In genomic region chr14:33333833-33334232, GRCm38 (mm10) we compare ENCODE assay signal across 10 mouse cellular contexts.
A peak's percentile ranks its signal among the peaks of the same experiment; 100 is the strongest.
DNase-seq lines count a peak whose midpoint lies in the region; ATAC-seq and TF ChIP-seq lines count a peak whose summit lies in the region.
"Had no signal": no experiment of that assay in that cellular context is flagged by ENCODE, and none has a peak within 500 bp of the region (broad histone marks: within the 10 kb centered on the region; RNA-seq: fewer than 3 reads in every experiment).

No protein-coding gene starts in this region.

- WGBS in intestine, postnatal 0 days, result 87% methylated on average over 4 of the region's 4 CpGs
- WGBS in intestine, embryonic 16.5 days, result 81% methylated on average over 4 of the region's 4 CpGs
- 53% methylated on average over 4 of the region's 4 CpGs for WGBS in liver, embryonic 14.5 days (ENCODE audit: insufficient replicate concordance)
- 79% methylated on average over 4 of the region's 4 CpGs for WGBS in midbrain, embryonic 15.5 days

- no peak overlapping the region for H3K27ac ChIP-seq in intestine, postnatal 0 days (ENCODE audit: low read depth, low read length)
- no peak overlapping the region for H3K27ac ChIP-seq in intestine, embryonic 16.5 days (ENCODE audit: low read length)
- H3K27ac ChIP-seq in ES-Bruce4 (ENCODE audit: insufficient read depth, low read length), result no peak overlapping the region
- H3K27ac ChIP-seq in liver, embryonic 14.5 days, result no peak overlapping the region
- no peak overlapping the region for H3K27ac ChIP-seq in midbrain, embryonic 15.5 days
- H3K27ac ChIP-seq: embryonic facial prominence, embryonic 13.5 days had no signal

- no peaks in the 10 kb centered on the region for H3K4me1 ChIP-seq in intestine, postnatal 0 days (replicated peaks; ENCODE audit: control insufficient read depth, insufficient read depth, low read length)
- peaks cover 7% of the 10 kb centered on the region; the same call in 1 of the 2 replicates for H3K4me1 ChIP-seq in intestine, embryonic 16.5 days (ENCODE audit: control insufficient read depth, insufficient read depth, low read length)
- peaks cover 10% of the 10 kb centered on the region for H3K4me1 ChIP-seq in ES-Bruce4 (ENCODE audit: control insufficient read depth, insufficient read depth, low read length)
- H3K4me1 ChIP-seq in liver, embryonic 14.5 days (replicated peaks; ENCODE audit: control insufficient read depth in 2 of 2, insufficient read depth in 2 of 2, low read length in 1 of 2), result no peaks in the 10 kb centered on the region
- H3K4me1 ChIP-seq in midbrain, embryonic 15.5 days, result no peaks in the 10 kb centered on the region

- no peaks in the 10 kb centered on the region for H3K9me3 ChIP-seq in intestine, postnatal 0 days (ENCODE audit: control insufficient read depth)
- no peaks in the 10 kb centered on the region for H3K9me3 ChIP-seq in intestine, embryonic 16.5 days (ENCODE audit: control insufficient read depth, low read length)
- no peaks in the 10 kb centered on the region for H3K9me3 ChIP-seq in ES-Bruce4 (replicated peaks; ENCODE audit: control insufficient read depth, insufficient read depth, low read length, poor library complexity, severe bottlenecking)
- H3K9me3 ChIP-seq in liver, embryonic 14.5 days (ENCODE audit: control insufficient read depth, low read length), result no peaks in the 10 kb centered on the region
- no peaks in the 10 kb centered on the region for H3K9me3 ChIP-seq in midbrain, embryonic 15.5 days
- H3K9me3 ChIP-seq: embryonic facial prominence, embryonic 13.5 days had no signal

- H3K27me3 ChIP-seq in intestine, postnatal 0 days (replicated peaks; ENCODE audit: control insufficient read depth, insufficient read depth, low read length), result no peaks in the 10 kb centered on the region
- H3K27me3 ChIP-seq in intestine, embryonic 16.5 days (replicated peaks; ENCODE audit: control insufficient read depth, insufficient read depth, low read length), result no peaks in the 10 kb centered on the region
- H3K27me3 ChIP-seq in ES-Bruce4 (ENCODE audit: control insufficient read depth, insufficient read depth, low read length, poor library complexity, severe bottlenecking), result no peaks in the 10 kb centered on the region
- no peaks in the 10 kb centered on the region for H3K27me3 ChIP-seq in liver, embryonic 14.5 days (ENCODE audit: control insufficient read depth, insufficient read depth, low read length)
- no peaks in the 10 kb centered on the region for H3K27me3 ChIP-seq in midbrain, embryonic 15.5 days (replicated peaks)

- no peak for ATAC-seq in intestine, postnatal 0 days
- ATAC-seq in intestine, embryonic 16.5 days, result no peak
- ATAC-seq in liver, embryonic 14.5 days (ENCODE audit: insufficient read depth), result no peak
- no peak for ATAC-seq in midbrain, embryonic 15.5 days (replicated peaks)

- TF ChIP-seq EP300 in ES-Bruce4 (IDR thresholded peaks at IDR 0.05; ENCODE audit: insufficient read depth, low read depth, low read length), result no peak
- no peak for TF ChIP-seq EP300 in liver, embryonic 14.5 days (IDR thresholded peaks at IDR 0.05; ENCODE audit: low read depth)

- TF ChIP-seq CTCF in intestine, postnatal 0 days (IDR thresholded peaks at IDR 0.05; ENCODE audit: low read depth), result peak; percentile 75
- peak; percentile 91 for TF ChIP-seq CTCF in ES-Bruce4 (IDR thresholded peaks at IDR 0.05; ENCODE audit: low read depth, low read length)
- peak; percentile 90 for TF ChIP-seq CTCF in liver, embryonic 14.5 days (IDR thresholded peaks at IDR 0.05; ENCODE audit: low read depth)

- TF ChIP-seq POLR2A in ES-Bruce4 (IDR thresholded peaks at IDR 0.05; ENCODE audit: insufficient read depth, low read length), result no peak

- H3K4me2 ChIP-seq in intestine, postnatal 0 days (replicated peaks; ENCODE audit: low read depth), result no peak overlapping the region
- no peak overlapping the region for H3K4me2 ChIP-seq in intestine, embryonic 16.5 days (ENCODE audit: low read depth, low read length)
- no peak overlapping the region for H3K4me2 ChIP-seq in liver, embryonic 14.5 days (ENCODE audit: low read depth)
- H3K4me2 ChIP-seq in midbrain, embryonic 15.5 days, result no peak overlapping the region
- H3K4me2 ChIP-seq: embryonic facial prominence, embryonic 13.5 days had no signal

- no peak overlapping the region for H3K4me3 ChIP-seq in intestine, postnatal 0 days (ENCODE audit: low read depth, low read length)
- no peak overlapping the region for H3K4me3 ChIP-seq in intestine, embryonic 16.5 days (ENCODE audit: low read length)
- H3K4me3 ChIP-seq in ES-Bruce4 (ENCODE audit: low read depth, low read length), result no peak overlapping the region
- H3K4me3 ChIP-seq in liver, embryonic 14.5 days (ENCODE audit: insufficient read depth in 1 of 2, low read depth in 2 of 2, low read length in 2 of 2), result no peak overlapping the region
- H3K4me3 ChIP-seq in midbrain, embryonic 15.5 days, result no peak overlapping the region
- H3K4me3 ChIP-seq: embryonic facial prominence, embryonic 13.5 days had no signal

- no peak overlapping the region for H3K9ac ChIP-seq in intestine, postnatal 0 days (ENCODE audit: low read depth, low read length)
- H3K9ac ChIP-seq in intestine, embryonic 16.5 days (ENCODE audit: low read depth, low read length), result no peak overlapping the region
- H3K9ac ChIP-seq in ES-Bruce4 (ENCODE audit: low read depth, poor library complexity, severe bottlenecking), result no peak overlapping the region
- H3K9ac ChIP-seq in liver, embryonic 14.5 days (replicated peaks), result no peak overlapping the region
- H3K9ac ChIP-seq in midbrain, embryonic 15.5 days, result no peak overlapping the region
- H3K9ac ChIP-seq: embryonic facial prominence, embryonic 13.5 days had no signal

- H3K36me3 ChIP-seq in intestine, postnatal 0 days (ENCODE audit: control insufficient read depth, insufficient read depth), result no peaks in the 10 kb centered on the region
- H3K36me3 ChIP-seq in intestine, embryonic 16.5 days (ENCODE audit: control insufficient read depth, insufficient read depth, low read length), result no peaks in the 10 kb centered on the region
- no peaks in the 10 kb centered on the region for H3K36me3 ChIP-seq in ES-Bruce4 (ENCODE audit: control insufficient read depth, insufficient read depth, low read length, poor library complexity, severe bottlenecking)
- H3K36me3 ChIP-seq in liver, embryonic 14.5 days (replicated peaks; ENCODE audit: control insufficient read depth, insufficient read depth, low read depth), result no peaks in the 10 kb centered on the region
- H3K36me3 ChIP-seq in midbrain, embryonic 15.5 days (replicated peaks), result no peaks in the 10 kb centered on the region
- H3K36me3 ChIP-seq: embryonic facial prominence, embryonic 13.5 days had no signal

- DNase-seq in 416B (ENCODE audit: low read depth), result peak; percentile 50
- no peak for DNase-seq in liver, embryonic 14.5 days (ENCODE audit: low read depth in 3 of 3, low spot score in 3 of 3)
- DNase-seq in kidney, adult 8-10 months, result no peak
- DNase-seq in frontal cortex, postnatal 10 days (ENCODE audit: low spot score in 2 of 2), result no peak
- DNase-seq: right cerebral cortex, postnatal 14 days had no signal
